Mouse (Mus musculus) layer of hippocampus, adult 18-20 months (tissue): ENCODE measurements around the gene Mal. TPM values are rescaled to one million over a fixed set of nuclear protein-coding genes. Genes with fewer than 3 reads are reported as not detected.

Source experiments
- DNase-seq, 2 experiments: peaks; one replicate each; pipeline ENCODE4 v3.0.0; 2022; ENCODE audit warnings: low spot score in 2 of 2
- long read RNA-seq: library from polyadenylated mRNA; stranded (forward); transcript quantifications from one replicate; pipeline ENCODE4 v2.0.0, GENCODE M21; 2021
- total RNA-seq, 2 experiments: library from RNA; stranded (reverse); gene quantifications; 2 replicates each; pipeline ENCODE4 v1.2.3; 2021

Gene Mal
- 10 to 100 TPM; 79.8 to 96.3 TPM for total RNA-seq
- long read RNA-seq, transcript Mal-202 (4 exons, 2,778 nt), result major isoform, 52 of 61 reads
- long read RNA-seq, partial matches to known transcripts, result 5 of 61 reads
- long read RNA-seq, other reads (novel, unspliced or antisense), result 4 of 61 reads

- peak in 1 of 2 experiments; percentile 58 for DNase-seq
These were observed at the start of gene Mal for GRCm38 (mm10) chr2:127656086-127656720. TSS of gene Mal (minus strand) at chr2:127656695.

DNA sequence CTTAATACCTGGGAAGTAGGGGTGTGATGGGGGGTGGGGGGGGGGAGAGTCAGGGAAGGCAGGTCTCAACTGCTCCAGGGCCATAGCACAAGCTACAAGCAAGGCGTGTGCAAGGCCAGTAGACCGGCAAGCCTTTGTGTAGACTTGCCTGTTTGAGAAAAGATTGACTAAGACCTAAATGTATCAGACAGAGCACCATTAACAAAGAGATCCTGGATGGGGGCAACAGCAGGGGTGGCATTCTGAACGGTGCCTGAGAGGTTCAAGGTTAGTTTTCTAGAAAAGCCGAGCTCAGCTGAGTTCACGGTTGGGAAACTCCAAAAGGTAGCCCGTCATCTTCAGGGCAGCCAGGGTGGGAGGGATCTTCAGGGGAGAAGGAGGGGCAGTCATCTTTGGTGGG lies 48.8 kb upstream of the Mal start:
- DNase-seq, result no peak

DNA sequence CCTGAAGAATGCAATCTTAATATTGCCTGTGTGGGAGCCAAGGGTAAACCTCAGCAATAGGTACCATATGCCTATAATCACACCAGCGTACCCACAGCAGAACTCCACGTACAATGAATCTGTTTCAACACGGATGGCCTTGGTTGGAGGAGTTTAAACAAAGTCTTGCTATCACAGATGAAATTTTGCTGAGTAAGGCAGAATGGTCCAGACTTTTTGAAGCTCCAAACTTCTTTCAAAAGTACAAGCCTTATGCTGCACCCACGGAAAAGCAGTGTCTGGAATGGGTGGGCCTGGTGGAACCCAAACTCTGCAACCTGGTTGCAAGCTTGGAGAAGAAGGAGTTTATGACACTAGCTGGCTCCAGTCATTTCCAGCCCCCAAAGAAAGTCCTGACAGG lies 32.7 kb upstream of the Mal start:
- DNase-seq, result no peak

DNA sequence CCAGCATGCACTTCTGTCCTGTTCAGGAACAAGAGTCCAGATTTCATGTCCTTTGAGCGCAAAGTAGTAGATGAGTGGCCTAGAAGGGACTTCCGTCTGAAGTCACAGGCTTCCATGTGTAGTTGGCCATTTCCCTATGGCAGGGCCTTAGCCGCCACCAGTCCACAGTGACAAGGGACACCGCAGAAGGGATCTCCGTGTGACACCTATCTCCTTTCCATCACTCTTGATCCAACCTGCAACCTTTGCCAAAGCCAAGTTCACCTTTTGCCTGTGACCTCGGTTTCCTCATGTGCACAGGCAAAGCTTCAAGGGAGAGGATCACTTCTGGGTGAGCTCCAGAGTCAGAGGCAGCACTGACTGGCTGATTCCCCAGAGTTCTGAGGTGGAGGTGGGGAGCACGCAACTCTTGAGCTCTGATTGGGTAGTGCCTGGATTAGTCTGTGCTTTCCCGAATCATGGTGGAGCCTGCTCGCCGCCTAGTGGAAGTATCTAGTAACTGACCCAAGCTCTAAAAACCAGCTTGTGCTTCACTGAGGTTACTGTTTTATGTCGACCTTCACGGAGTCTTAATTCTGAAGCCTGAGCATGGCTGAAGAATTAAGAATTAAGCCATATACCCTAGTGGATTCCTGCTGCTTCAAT lies 27.3 kb upstream of the Mal start:
- DNase-seq, result peak; percentile 48 to 84

GRCm38 (mm10) chr2:127667843-127668506 lies 11.5 kb upstream of the Mal start:
- DNase-seq, result peak in 1 of 2 experiments; percentile 57

GRCm38 (mm10) chr2:127667015-127667414 lies 10.5 kb upstream of the Mal start:
- DNase-seq, result no peak

- no peak for DNase-seq
These were observed 6.2 kb upstream of the Mal start for GRCm38 (mm10) chr2:127662708-127663107.

DNA sequence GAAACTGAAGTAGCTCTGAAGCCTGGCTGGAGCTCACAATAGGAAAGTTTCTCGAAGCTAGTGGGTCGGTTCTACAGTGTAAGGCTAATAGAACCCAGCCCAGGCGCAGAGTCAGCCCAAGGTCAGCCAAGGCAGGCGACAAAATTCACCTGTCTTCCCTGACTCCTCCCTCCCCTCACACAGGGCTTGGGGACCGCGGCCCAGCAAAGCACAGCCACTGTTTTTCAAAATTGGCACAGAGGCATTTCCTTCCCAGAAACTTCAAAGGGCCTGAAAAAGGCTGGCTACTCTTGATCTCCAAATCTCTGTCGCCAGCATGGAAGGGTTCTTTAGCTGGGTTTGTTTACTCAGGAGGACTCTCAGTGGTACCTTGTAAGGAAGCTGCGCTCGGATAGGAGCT lies 1.1 kb downstream of the Mal start:
- DNase-seq, result no peak

DNA sequence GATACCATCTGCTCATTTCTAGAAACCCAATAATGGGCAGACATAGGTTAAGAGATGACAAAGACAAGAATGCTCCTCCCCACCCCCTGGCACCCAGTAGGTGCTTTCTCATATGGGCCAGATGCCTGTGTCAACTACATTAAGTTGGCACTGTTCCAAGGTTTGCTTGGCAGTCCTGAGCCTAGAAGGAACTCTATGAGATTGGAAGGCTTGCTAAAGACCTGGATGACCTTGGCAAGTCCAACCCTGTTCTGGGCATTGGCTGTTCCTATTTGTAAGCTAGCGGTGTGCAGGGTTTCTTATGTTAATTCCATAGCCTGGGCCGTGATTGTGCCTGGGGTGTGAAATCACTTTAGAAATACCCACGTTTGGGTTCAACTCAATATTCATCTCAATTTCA lies 1.7 kb downstream of the Mal start:
- DNase-seq, result no peak

- DNase-seq, result no peak
These were observed 3.7 kb downstream of the Mal start for GRCm38 (mm10) chr2:127652805-127653204.

GRCm38 (mm10) chr2:127652335-127652734 lies 4.2 kb downstream of the Mal start:
- DNase-seq, result no peak

DNA sequence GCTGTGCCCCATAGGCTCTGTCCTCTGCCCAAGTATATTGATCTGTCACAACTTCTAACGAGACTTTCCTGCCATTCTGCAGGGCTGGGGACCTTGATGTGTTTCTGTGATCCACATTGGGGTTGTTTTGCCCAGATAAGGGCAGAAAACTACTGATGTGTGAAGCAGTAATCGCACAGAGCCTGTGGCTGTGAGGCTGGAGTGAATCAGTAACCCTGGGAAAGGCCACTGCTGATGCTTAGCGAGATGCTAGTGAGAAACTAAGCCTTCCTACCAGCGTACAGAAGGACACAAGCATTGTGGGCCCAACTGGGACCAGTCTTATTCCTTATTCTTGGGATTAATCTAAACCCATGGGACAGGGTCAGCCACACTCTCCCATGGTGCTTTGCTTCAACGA lies 4.9 kb downstream of the Mal start:
- DNase-seq, result no peak

DNA sequence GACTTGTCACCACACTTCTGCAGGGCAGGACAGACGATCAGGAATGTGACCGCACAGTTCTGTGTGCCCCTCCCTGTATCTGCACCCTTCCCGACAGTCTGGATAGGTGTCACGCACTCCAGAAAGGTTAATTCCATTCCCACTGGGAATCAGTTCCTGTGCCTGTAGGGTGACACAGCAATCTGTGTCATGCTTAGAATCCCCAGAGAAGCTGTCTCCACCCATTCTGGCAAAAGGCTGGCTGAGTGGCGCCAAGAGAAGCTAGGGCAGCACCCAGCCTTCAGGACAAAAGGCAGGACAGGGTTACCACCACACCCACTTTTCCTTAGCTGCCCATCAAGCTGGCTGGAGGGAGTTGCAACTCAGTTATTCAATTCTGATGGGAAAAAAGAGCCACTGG lies 6.6 kb downstream of the Mal start:
- no peak for DNase-seq

- no peak for DNase-seq
These were observed 8.3 kb downstream of the Mal start for GRCm38 (mm10) chr2:127648145-127648544.

GRCm38 (mm10) chr2:127646875-127647274 lies 9.6 kb downstream of the Mal start:
- no peak for DNase-seq

- DNase-seq, result no peak
These were observed 12.5 kb downstream of the Mal start for GRCm38 (mm10) chr2:127643728-127644704.

- DNase-seq, result no peak
These were observed 17.5 kb downstream of the Mal start for GRCm38 (mm10) chr2:127638973-127639372.

- no peak for DNase-seq
These were observed 20.9 kb downstream of the Mal start for GRCm38 (mm10) chr2:127635581-127635980.

GRCm38 (mm10) chr2:127632601-127633000 lies 23.9 kb downstream of the Mal start:
- no peak for DNase-seq

DNA sequence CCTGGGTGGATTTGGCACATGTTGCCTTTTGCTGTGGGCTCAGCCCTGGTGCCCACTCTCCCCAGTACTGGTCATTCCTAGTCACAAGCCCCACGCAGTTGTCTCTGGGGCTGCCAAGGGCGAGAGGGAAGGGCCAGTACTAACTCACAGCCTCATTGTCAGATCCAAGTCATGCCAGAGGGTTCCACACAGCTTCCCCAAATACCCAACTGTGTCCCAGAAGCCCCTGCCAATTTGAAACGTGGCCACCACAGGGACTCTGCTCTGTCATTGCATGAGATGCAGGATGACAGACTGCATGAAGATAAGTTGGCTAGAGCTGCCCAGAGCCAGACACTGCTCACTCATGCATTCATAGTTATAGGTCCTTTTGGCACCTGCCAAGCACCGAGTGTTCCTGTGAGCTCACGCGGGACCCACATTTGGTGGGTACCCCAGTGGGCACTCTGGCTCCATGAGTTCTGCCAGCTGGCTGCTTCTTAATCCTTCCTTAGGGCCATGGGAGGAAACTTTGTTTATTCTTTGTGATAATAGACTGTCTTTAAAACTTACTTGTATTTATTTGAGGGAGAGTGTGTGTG lies 28.4 kb downstream of the Mal start:
- peak in 1 of 2 experiments; percentile 19 for DNase-seq

- peak in 1 of 2 experiments; percentile 64 for DNase-seq
These were observed 29.1 kb downstream of the Mal start for GRCm38 (mm10) chr2:127627354-127627753.
